Mouse (Mus musculus): ENCODE data around the gene Pxt1. TPM values are rescaled to one million over a fixed set of nuclear protein-coding genes. Genes with fewer than 3 reads are reported as not detected.

The Pxt1 gene
- total RNA-seq, 4 experiments from 2014 or later, result 0.26 to 0.31 TPM; not detected in 2

- DNase-seq (ENCODE audit: low spot score), result no peak
Measured at GRCm38 (mm10) chr17:28947011-28947939, 3.6 kb upstream of the Pxt1 start.

- no peak for DNase-seq (ENCODE audit: low spot score)
Measured at GRCm38 (mm10) chr17:28944481-28944880, 841 bp upstream of the Pxt1 start.

- DNase-seq (ENCODE audit: low spot score), result no peak
Measured at GRCm38 (mm10) chr17:28942101-28942500, 1.5 kb downstream of the Pxt1 start.

DNA sequence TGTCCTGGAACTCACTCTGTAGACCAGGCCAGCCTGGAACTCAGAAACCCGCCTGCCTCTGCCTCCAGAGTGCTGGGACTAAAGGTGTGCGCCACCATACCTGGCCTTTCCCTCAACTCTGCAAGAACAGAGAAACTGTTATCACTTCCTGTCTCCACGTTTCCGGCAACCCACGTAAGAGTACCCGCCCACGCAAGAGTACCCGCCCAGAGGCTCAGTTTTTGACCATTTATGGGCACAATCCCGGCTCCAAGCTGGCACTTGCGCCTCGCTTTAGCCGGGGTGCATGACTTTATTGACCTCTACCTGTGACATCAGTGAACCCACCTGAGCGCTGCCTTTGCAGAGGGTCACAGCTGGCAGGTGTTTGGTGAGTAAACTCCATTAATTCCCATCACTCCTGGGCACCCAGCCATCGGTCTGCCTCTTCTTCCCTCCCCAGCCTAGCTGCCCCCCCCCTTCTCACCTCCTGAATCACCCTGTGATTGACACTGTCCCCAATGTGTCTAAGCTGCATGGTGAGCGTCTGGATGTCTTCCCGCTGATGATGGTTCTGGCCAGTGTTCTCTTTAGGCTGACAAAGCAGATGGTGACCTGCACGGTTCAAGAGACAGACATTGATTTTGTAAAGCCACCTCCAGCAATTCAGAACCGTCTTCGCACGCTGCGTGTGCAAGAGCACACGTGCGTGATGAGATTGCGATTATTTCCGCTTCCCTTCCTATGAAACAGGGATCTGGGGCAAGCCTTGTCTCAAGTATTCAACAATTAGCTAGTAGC lies 2.7 kb downstream of the Pxt1 start:
- DNase-seq (ENCODE audit: low spot score), result no peak

GRCm38 (mm10) chr17:28936622-28937345 lies 6.9 kb downstream of the Pxt1 start:
- no peak for DNase-seq (ENCODE audit: low spot score)

- DNase-seq (ENCODE audit: low spot score), result no peak
Measured at GRCm38 (mm10) chr17:28936133-28936532, 7.5 kb downstream of the Pxt1 start.

DNA sequence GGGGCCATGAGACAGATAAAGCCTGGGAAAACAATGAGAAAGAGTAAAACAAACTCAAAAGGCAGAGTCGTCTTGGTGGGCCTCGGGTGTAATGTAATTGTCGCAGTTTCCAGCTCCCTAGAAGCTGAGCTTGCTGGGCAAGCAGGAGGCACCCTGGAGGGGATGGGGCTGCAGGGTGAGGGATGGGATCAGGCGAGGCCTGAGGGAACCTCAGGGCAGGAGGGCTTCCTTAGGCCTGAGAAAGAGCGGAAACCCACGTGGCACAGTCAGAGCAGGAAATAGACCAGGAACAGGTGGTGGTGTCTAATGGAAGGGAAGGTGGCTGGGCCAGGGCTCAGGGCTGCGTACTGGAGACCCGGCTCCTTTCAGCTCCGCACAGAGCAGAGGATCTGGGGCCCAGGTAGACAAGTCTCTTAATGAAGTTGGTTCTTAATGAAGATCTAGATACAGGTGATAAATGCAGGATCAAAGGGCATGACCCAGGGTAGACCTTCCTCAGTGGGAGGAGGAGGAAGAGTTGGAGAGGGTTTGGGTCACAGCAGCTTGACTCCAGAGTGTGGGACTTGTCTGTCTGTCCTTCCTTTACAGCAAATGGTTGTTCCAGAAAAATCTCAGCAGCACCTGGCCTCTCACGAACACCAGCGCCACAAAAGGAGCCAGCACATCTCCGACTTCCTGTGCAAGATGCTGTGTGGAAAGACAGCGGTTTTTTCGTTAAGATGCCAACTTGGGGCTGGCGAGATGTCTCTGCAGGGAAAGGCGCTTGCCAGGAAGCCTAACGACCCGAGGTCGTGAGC lies 9.3 kb downstream of the Pxt1 start:
- no peak for DNase-seq (ENCODE audit: low spot score)

- DNase-seq (ENCODE audit: low spot score), result no peak
Measured at GRCm38 (mm10) chr17:28932274-28932673, 11.4 kb downstream of the Pxt1 start.

- DNase-seq (ENCODE audit: low spot score), result no peak
Measured at GRCm38 (mm10) chr17:28931436-28932211, 12.0 kb downstream of the Pxt1 start.

- peak; percentile 94 for DNase-seq (ENCODE audit: low spot score)
Measured at GRCm38 (mm10) chr17:28930392-28931074, 13.1 kb downstream of the Pxt1 start.

GRCm38 (mm10) chr17:28929369-28929768 lies 14.3 kb downstream of the Pxt1 start:
- no peak for DNase-seq (ENCODE audit: low spot score)

DNA sequence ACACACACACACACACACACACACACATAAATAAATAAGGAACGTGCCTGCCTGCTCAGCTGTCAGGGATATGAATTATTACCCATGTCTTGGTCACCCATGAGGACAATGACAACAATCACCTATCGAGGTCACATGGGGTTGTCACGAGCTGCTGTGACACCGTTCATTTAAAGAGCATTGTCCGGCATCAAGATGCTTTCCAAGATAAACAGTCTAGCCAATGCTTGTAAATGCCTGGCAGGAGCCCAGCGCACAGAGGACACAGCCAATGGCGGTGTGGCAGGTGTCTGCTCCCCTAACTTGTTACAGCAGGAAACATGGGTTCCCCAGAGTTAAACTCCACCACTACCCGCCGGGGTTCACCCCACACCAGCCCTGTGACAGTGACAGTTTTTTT lies 15.6 kb downstream of the Pxt1 start:
- DNase-seq (ENCODE audit: low spot score), result no peak

- peak; percentile 47 for DNase-seq (ENCODE audit: low spot score)
Measured at GRCm38 (mm10) chr17:28926866-28927635, 16.6 kb downstream of the Pxt1 start.

- peak; percentile 81 for DNase-seq (ENCODE audit: low spot score)
Measured at GRCm38 (mm10) chr17:28926380-28926779, 17.3 kb downstream of the Pxt1 start.

DNA sequence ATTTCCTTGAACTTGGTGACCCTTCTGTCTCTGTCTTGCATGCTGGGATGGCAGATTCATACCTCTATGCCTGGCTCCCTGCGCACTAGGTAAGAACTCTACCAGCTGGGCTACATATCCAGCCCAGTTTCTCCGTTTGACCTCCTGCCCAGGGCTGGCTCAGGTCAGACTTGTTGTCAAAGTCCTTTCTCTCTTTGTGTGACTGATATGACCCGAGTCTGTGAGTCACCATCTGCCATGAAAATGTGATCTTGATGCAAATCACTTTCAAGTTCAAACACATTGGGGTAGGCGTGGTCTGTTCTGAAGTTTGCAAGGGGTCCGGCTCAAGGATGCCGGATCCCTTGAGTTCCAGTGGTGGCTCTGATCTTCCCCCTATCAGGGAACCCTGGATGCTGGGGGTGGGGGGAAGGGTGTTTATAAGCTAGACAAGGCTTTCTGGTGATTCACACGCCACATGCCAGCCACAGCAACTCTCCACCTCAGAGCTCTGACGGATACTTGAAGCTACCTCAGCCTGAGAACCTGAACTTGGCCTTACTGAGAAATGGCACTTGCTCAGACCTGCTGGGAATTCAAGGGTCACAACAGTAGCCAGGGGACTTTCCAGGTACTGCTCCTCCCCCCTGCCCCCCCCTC lies 18.6 kb downstream of the Pxt1 start:
- no peak for DNase-seq (ENCODE audit: low spot score)

GRCm38 (mm10) chr17:28922096-28922495 lies 21.5 kb downstream of the Pxt1 start:
- no peak for DNase-seq (ENCODE audit: low spot score)

DNA sequence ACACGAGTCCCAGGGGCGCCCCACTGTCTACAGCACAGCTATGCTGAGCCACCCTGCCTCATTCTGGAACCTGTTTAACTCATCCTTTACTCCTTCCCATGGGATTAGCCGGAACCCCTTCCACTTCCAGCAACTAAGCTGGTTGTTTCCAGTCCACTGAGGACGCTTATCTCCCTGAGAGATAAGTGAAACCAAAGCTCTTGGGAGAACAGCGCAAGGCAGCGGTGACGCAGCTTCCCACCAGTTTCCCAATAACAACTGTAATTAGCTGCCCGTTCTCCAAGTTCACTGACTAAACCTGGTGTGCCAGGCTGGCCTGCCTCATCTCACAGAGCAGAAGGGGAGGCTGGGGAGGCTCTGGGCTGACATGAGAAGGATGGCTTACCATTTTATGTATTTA lies 22.6 kb downstream of the Pxt1 start:
- DNase-seq (ENCODE audit: low spot score), result no peak

GRCm38 (mm10) chr17:28916520-28916919 lies 27.1 kb downstream of the Pxt1 start:
- DNase-seq (ENCODE audit: low spot score), result no peak

Data from heart, adult 8-10 months (tissue).